23 mouse cellular contexts compared by ENCODE assay signal in the genomic region with DNA sequence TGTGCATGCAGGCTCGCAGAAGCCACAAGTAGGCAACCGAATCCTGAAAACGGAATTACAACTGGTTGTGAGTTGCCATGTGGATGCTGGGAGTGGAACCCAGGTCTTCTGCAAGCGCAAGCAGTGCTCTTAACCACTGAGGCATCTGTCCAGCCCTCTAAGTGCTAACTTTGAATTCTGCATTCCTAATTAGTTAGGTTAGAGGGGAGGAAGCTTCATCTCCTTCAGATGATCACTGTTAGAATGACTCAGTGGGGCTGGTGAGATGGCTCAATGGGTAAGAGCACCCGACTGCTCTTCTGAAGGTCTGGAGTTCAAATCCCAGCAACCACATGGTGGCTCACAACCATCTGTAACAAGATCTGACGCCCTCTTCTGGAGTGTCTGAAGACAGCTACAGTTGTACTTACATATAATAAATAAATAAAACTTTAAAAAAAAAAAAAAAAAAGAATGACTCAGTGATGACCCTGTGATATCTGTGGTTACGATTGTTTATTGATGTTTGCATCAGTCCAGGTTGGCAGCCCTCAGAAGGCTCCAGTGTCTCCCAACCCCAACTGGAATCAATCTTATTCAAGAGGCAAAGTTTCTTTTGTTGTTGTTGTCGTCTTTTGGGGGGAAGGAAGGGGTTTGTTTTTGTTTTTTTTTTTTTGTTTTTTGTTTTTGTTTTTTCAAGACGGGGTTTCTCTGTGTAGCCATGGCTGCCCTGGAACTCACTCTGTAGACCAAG. TPM values are rescaled to one million over a fixed set of nuclear protein-coding genes. Genes with fewer than 3 reads are reported as not detected.
"Had no signal": no experiment of that assay in that cellular context is flagged by ENCODE, and none has a peak within 500 bp of the region (broad histone marks: within the 10 kb centered on the region; RNA-seq: fewer than 3 reads in every experiment).

No protein-coding gene starts in this region.

RNA-seq across cellular contexts. Expression of a gene that starts 27.2 kb away (rescaled TPM):
- total RNA-seq: heart, postnatal 25 days; hindbrain, postnatal 0 days; layer of hippocampus, adult 2 months; left cerebral cortex, adult 18-20 months had no signal
- polyA plus RNA-seq: heart, embryonic 13.5 days; heart, embryonic 14.5 days; heart, embryonic 15.5 days; heart, embryonic 16.5 days; heart, postnatal 0 days; hindbrain, embryonic 10.5 days; hindbrain, embryonic 12.5 days; hindbrain, embryonic 13.5 days; hindbrain, embryonic 14.5 days; hindbrain, embryonic 15.5 days; hindbrain, embryonic 16.5 days; intestine, embryonic 14.5 days; intestine, embryonic 15.5 days; intestine, embryonic 16.5 days; intestine, postnatal 0 days; kidney, adult 2 months; kidney, embryonic 14.5 days; kidney, embryonic 15.5 days; large intestine, adult 2 months had no signal
